Comparison of ENCODE assay signal across 9 mouse cellular contexts in genomic region chr10:85655881-85656280, GRCm38 (mm10).
DNase-seq lines count a peak whose midpoint lies in the region; ATAC-seq and TF ChIP-seq lines count a peak whose summit lies in the region.
"Had no signal": no experiment of that assay in that cellular context is flagged by ENCODE, and none has a peak within 500 bp of the region (broad histone marks: within the 10 kb centered on the region; RNA-seq: fewer than 3 reads in every experiment).

No protein-coding gene starts in this region.

- DNase-seq in kidney, postnatal 14 days: peak; percentile 34
- no peak for DNase-seq in kidney, adult 11 months
- DNase-seq in heart, postnatal 0 days (ENCODE audit: low spot score): peak; percentile 63
- peak; percentile 71 for DNase-seq in lung, postnatal 36 days
- DNase-seq in left cerebral cortex, adult 18-20 months (ENCODE audit: low spot score in 2 of 2): no peak
- DNase-seq: layer of hippocampus, postnatal 36 days had no signal

- peaks cover 3% of the 10 kb centered on the region; the same call in 1 of the 2 replicates for H3K4me1 ChIP-seq in embryonic facial prominence, embryonic 15.5 days
- no peaks in the 10 kb centered on the region for H3K4me1 ChIP-seq in heart, postnatal 0 days (ENCODE audit: control insufficient read depth, insufficient read depth)
- H3K4me1 ChIP-seq: embryonic facial prominence, embryonic 12.5 days had no signal

- H3K36me3 ChIP-seq in embryonic facial prominence, embryonic 15.5 days: no peaks in the 10 kb centered on the region; the same call in 1 of the 2 replicates
- no peaks in the 10 kb centered on the region for H3K36me3 ChIP-seq in heart, postnatal 0 days (replicated peaks; ENCODE audit: control insufficient read depth, insufficient read depth, low read length)
- H3K36me3 ChIP-seq: embryonic facial prominence, embryonic 12.5 days had no signal

- WGBS in embryonic facial prominence, embryonic 15.5 days: 33% methylated on average over 4 of the region's 4 CpGs
- 31% methylated on average over 4 of the region's 4 CpGs for WGBS in heart, postnatal 0 days

- H3K4me3 ChIP-seq in embryonic facial prominence, embryonic 15.5 days (replicated peaks): no peak overlapping the region
- no peak overlapping the region for H3K4me3 ChIP-seq in heart, postnatal 0 days (ENCODE audit: low read depth, low read length)
- H3K4me3 ChIP-seq: embryonic facial prominence, embryonic 12.5 days had no signal

- no peak for TF ChIP-seq CTCF in heart, postnatal 0 days (IDR thresholded peaks at IDR 0.05; ENCODE audit: low read depth)

- ATAC-seq in embryonic facial prominence, embryonic 15.5 days (ENCODE audit: insufficient number of reproducible peaks, low FRiP score, low TSS enrichment, low read depth): peak; percentile 49; the same call in 1 of the 2 replicates
- ATAC-seq in heart, postnatal 0 days (ENCODE audit: insufficient read depth, low read depth): peak; percentile 82
- no peak for ATAC-seq in inflammation-experienced regulatory T-cells, adult 6 months

- no peaks in the 10 kb centered on the region for H3K27me3 ChIP-seq in embryonic facial prominence, embryonic 15.5 days
- H3K27me3 ChIP-seq in heart, postnatal 0 days (ENCODE audit: control insufficient read depth, insufficient read depth, low read length): no peaks in the 10 kb centered on the region
- H3K27me3 ChIP-seq: embryonic facial prominence, embryonic 12.5 days had no signal

- TF ChIP-seq EP300 in heart, postnatal 0 days (IDR thresholded peaks at IDR 0.05; ENCODE audit: low read depth): 0 out of 2 replicates have a peak, but pooled peaks have one; percentile 38

- H3K9me3 ChIP-seq in embryonic facial prominence, embryonic 15.5 days (replicated peaks): no peaks in the 10 kb centered on the region
- H3K9me3 ChIP-seq in heart, postnatal 0 days (replicated peaks; ENCODE audit: control insufficient read depth, low read length): no peaks in the 10 kb centered on the region
- H3K9me3 ChIP-seq: embryonic facial prominence, embryonic 12.5 days had no signal

- H3K9ac ChIP-seq in embryonic facial prominence, embryonic 15.5 days: no peak overlapping the region
- no peak overlapping the region for H3K9ac ChIP-seq in heart, postnatal 0 days (replicated peaks; ENCODE audit: low read depth, low read length)
- H3K9ac ChIP-seq: embryonic facial prominence, embryonic 12.5 days had no signal

- H3K4me2 ChIP-seq in embryonic facial prominence, embryonic 15.5 days (replicated peaks): no peak overlapping the region
- no peak overlapping the region for H3K4me2 ChIP-seq in heart, postnatal 0 days (ENCODE audit: low read depth, low read length)
- H3K4me2 ChIP-seq: embryonic facial prominence, embryonic 12.5 days had no signal

- no peak overlapping the region for H3K27ac ChIP-seq in embryonic facial prominence, embryonic 15.5 days (replicated peaks)
- no peak overlapping the region for H3K27ac ChIP-seq in heart, postnatal 0 days (ENCODE audit: low read depth)
- H3K27ac ChIP-seq: embryonic facial prominence, embryonic 12.5 days had no signal

Comparison
In these comparisons a context has a peak if more than half of its experiments do, and no peak if none do; other contexts are left out.
1. DNase-seq: peak in kidney, postnatal 14 days (single experiment), heart, postnatal 0 days (single experiment) and lung, postnatal 36 days (single experiment); none in kidney, adult 11 months (single experiment) and left cerebral cortex, adult 18-20 months (0 of 2).